Mouse (Mus musculus): ENCODE data around the gene Nup93.
"Not testable (repeated sequence)": the region's sequence is repeated elsewhere in the genome, so short reads cannot be mapped to it uniquely, and the experiment has no call there.

Gene Nup93

GRCm38 (mm10) chr8:94214252-94215173 is at the start of gene Nup93:
TSS of gene Nup93 (plus strand) at chr8:94214564.
- peak; percentile 89 to 90 for DNase-seq (ENCODE audit: low spot score in 2 of 2)

GRCm38 (mm10) chr8:94165772-94166171 is 48.6 kb upstream of the Nup93 start:
- not testable (repeated sequence) for DNase-seq (ENCODE audit: low spot score in 2 of 2)

- peak; percentile 71 to 84 for DNase-seq (ENCODE audit: low spot score in 2 of 2)
These were observed 47.1 kb upstream of the Nup93 start for GRCm38 (mm10) chr8:94167244-94167643.

GRCm38 (mm10) chr8:94169547-94169946 is 44.8 kb upstream of the Nup93 start:
- no peak for DNase-seq (ENCODE audit: low spot score in 2 of 2)

GRCm38 (mm10) chr8:94171321-94171755 is 43.0 kb upstream of the Nup93 start:
- no peak for DNase-seq (ENCODE audit: low spot score in 2 of 2)

GRCm38 (mm10) chr8:94172075-94172808 is 42.1 kb upstream of the Nup93 start, which contains the start of gene Mt2:
TSS of gene Mt2 (plus strand) at chr8:94172664.
- DNase-seq (ENCODE audit: low spot score in 2 of 2): peak; percentile 68 to 71

- peak in 1 of 2 experiments; percentile 7 for DNase-seq (ENCODE audit: low spot score in 2 of 2)
These were observed 41.3 kb upstream of the Nup93 start for GRCm38 (mm10) chr8:94172809-94173732.

GRCm38 (mm10) chr8:94173848-94174403 is 40.4 kb upstream of the Nup93 start:
- DNase-seq (ENCODE audit: low spot score in 2 of 2): no peak

- no peak for DNase-seq (ENCODE audit: low spot score in 2 of 2)
These were observed 39.6 kb upstream of the Nup93 start for GRCm38 (mm10) chr8:94174619-94175213.

GRCm38 (mm10) chr8:94177716-94178390 is 36.5 kb upstream of the Nup93 start:
- DNase-seq (ENCODE audit: low spot score in 2 of 2): no peak

- DNase-seq (ENCODE audit: low spot score in 2 of 2): peak; percentile 67 to 71
These were observed 35.3 kb upstream of the Nup93 start, which contains the start of gene Mt1 for GRCm38 (mm10) chr8:94178857-94179712. TSS of gene Mt1 (plus strand) at chr8:94179082.

- DNase-seq (ENCODE audit: low spot score in 2 of 2): peak in 1 of 2 experiments; percentile 5
These were observed 34.4 kb upstream of the Nup93 start for GRCm38 (mm10) chr8:94179713-94180560.

- DNase-seq (ENCODE audit: low spot score in 2 of 2): no peak
These were observed 33.8 kb upstream of the Nup93 start for GRCm38 (mm10) chr8:94180561-94180908.

GRCm38 (mm10) chr8:94182055-94182929 is 32.1 kb upstream of the Nup93 start:
- DNase-seq (ENCODE audit: low spot score in 2 of 2): no peak

GRCm38 (mm10) chr8:94183117-94183516 is 31.2 kb upstream of the Nup93 start:
- peak; percentile 56 to 66 for DNase-seq (ENCODE audit: low spot score in 2 of 2)

- no peak for DNase-seq (ENCODE audit: low spot score in 2 of 2)
These were observed 30.0 kb upstream of the Nup93 start for GRCm38 (mm10) chr8:94184357-94184843.

GRCm38 (mm10) chr8:94185791-94186190 is 28.6 kb upstream of the Nup93 start:
- DNase-seq (ENCODE audit: low spot score in 2 of 2): no peak

Measured in spleen, postnatal 14 days (tissue).